Mouse (Mus musculus) lung, adult 2 months (tissue): ENCODE measurements around the gene Pgbd1. TPM values are rescaled to one million over a fixed set of nuclear protein-coding genes. Genes with fewer than 3 reads are reported as not detected.

Experiments
- DNase-seq: peaks from one replicate; pipeline ENCODE4 v3.0.0; 2022
- H3K4me1 ChIP-seq: fragments of 200-500 bp; 2 replicates; pipeline ENCODE4 v1.6.1; 2011; ENCODE audit warnings: low read length; ENCODE audit not compliant: control insufficient read depth, insufficient read depth
- H3K4me3 ChIP-seq: fragments of 200-500 bp; replicated peaks from 2 replicates; pipeline ENCODE3; 2011; ENCODE audit warnings: low read depth, mild to moderate bottlenecking, control low read depth, low read length; ENCODE audit errors: extremely low read depth
- CTCF ChIP-seq: fragments of 200-500 bp; IDR thresholded peaks from 2 replicates; pipeline ENCODE4 v1.5.1; 2011; ENCODE audit warnings: mild to moderate bottlenecking, low read length, control low read depth; ENCODE audit not compliant: insufficient read depth
- POLR2A ChIP-seq: fragments of 200-500 bp; IDR thresholded peaks from 2 replicates; pipeline ENCODE4 v1.6.1; 2011; ENCODE audit warnings: low read depth, mild to moderate bottlenecking, control low read depth, low read length, borderline replicate concordance; ENCODE audit errors: extremely low read depth
- WGBS: fragments of 180-500 bp; shearing (Covaris S2); methylation state at CpG from one replicate; pipeline ENCODE4 v1.1.7; 2018; 5-methylcytosine and 5-hydroxymethylcytosine counted together
- polyA plus RNA-seq: library from polyadenylated mRNA; depleted of rRNA; stranded (reverse); fragments of >200 nt; gene quantifications from 2 replicates; pipeline ENCODE4 v1.2.3, GENCODE M21; 2012

The Pgbd1 gene
- polyA plus RNA-seq, 1 experiment: 0.73 TPM

- Histone ChIP-seq H3K4me3 (no peak overlapping the region), H3K4me1 (no peaks in the 10 kb centered on the region)
- 78% methylated on average over 6 of the region's 6 CpGs for WGBS
- no peak for DNase-seq
- TF ChIP-seq POLR2A: no peak
- TF ChIP-seq CTCF: no peak
Observed at GRCm38 (mm10) chr13:21417298-21418010, 23.4 kb downstream of the Pgbd1 start.

GRCm38 (mm10) chr13:21415750-21416149, 25.1 kb downstream of the Pgbd1 start:
- Histone ChIP-seq H3K4me1 (no peaks in the 10 kb centered on the region), H3K4me3 (no peak overlapping the region)
- 83% methylated on average over 2 of the region's 2 CpGs for WGBS
- no peak for DNase-seq
- no peak for TF ChIP-seq CTCF
- no peak for TF ChIP-seq POLR2A

DNA sequence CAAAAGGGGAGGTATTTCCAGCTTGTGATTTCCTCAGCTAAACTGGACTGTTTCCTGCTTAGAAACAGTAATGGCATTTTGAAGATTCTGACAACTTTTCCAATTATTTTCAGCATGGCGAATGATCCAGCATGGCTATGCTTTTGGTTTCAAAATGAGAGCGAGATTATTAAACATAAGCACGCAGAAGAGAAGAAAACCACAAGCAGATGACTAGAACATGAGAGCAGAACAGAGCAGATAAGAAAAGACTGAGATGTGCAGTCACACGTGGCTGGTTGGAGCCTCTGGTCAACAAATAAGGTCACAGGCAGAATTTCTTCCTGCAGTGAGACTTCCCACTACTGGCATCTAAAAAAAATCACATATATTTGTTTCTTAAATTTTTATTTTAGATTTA, 25.6 kb downstream of the Pgbd1 start:
- no peak for DNase-seq
- 62% methylated on average over 4 of the region's 4 CpGs for WGBS
- TF ChIP-seq CTCF (no peak), POLR2A (no peak)
- Histone ChIP-seq H3K4me1 (no peaks in the 10 kb centered on the region), H3K4me3 (no peak overlapping the region)

DNA sequence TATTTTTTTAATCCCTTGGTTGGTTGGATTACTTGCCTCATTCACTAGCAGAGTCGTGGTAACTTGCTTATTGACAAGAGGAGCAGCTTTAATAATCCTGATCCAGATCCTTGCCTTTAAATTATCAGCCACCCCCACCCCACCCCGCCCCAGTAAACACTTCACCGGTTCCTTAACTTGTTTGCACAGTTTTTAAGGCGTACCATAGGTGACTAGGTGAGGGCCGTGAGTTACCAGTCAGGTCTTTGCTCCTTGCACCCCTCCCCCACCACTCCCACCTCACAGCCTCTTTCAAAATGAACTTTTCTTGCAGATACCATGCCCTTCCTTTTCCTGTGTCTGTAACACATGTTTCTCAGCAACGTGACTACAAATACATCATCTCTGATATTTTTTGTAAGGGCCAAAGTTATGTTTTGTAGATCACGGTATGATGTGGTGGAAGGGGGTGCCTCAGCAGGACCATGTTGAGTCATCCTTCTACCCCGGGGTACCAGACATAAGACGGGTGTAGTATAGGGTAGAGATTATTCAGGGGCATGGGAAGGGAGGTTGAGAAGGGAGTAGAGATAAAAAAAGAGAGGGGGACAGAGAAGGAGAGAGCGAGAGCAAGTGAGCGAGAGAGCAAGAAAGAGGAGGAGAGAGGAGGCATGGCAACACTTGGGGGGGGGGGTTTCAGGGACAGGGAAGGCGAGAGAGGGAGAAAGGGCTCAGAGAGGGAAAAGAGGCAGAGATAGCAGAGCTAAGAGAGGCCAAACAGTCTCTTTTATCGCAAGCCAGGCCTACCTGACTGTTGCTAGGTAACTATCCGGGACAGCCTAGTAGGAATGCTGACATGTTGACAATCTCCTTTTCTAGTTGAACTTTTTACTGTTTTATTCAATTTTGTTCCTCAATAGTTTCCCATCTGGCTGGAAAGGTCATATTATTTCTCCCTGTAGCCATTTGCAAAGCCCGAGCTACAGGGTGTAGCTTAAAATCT, 26.3 kb downstream of the Pgbd1 start:
- DNase-seq: no peak
- no peak overlapping the region for H3K4me3 ChIP-seq
- no peaks in the 10 kb centered on the region for H3K4me1 ChIP-seq
- TF ChIP-seq CTCF (no peak), POLR2A (no peak)
- WGBS: 51% methylated on average over 15 of the region's 15 CpGs

DNA sequence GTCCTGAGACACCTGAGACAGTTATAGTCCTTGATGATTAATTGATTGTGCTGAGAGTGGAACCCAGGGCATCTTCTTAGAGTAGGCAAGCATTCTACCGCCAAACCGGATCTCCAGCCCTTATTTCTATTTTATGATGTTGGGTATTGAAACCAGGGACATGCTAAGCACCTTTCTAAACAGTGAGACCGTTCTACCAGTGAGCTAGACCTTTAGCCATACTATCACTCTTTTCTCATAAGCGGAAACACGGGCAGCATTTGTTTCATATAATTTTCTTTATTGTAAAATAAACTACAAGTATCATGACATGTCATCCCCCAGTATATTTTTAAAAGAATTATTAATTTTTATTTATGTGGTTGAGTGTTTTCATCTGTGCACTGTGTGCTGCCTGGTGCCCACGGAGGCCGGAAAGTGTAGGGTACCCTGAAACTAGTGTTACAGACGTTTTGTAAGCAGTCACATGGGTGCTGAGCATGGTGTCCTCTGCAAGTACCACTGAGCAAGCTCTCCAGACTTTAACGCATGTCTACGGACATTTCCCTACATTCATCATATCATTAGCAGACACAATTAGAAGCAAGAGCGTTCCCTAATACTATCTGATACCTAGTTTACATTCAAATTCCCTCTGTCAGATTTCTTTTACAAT, 31.9 kb downstream of the Pgbd1 start:
- Histone ChIP-seq H3K4me3 (peak overlapping the region; percentile 82), H3K4me1 (no peaks in the 10 kb centered on the region; the same call in 1 of the 2 replicates)
- no peak for TF ChIP-seq POLR2A
- TF ChIP-seq CTCF: no peak
- WGBS: 57% methylated on average over 11 of the region's 11 CpGs
- no peak for DNase-seq

DNA sequence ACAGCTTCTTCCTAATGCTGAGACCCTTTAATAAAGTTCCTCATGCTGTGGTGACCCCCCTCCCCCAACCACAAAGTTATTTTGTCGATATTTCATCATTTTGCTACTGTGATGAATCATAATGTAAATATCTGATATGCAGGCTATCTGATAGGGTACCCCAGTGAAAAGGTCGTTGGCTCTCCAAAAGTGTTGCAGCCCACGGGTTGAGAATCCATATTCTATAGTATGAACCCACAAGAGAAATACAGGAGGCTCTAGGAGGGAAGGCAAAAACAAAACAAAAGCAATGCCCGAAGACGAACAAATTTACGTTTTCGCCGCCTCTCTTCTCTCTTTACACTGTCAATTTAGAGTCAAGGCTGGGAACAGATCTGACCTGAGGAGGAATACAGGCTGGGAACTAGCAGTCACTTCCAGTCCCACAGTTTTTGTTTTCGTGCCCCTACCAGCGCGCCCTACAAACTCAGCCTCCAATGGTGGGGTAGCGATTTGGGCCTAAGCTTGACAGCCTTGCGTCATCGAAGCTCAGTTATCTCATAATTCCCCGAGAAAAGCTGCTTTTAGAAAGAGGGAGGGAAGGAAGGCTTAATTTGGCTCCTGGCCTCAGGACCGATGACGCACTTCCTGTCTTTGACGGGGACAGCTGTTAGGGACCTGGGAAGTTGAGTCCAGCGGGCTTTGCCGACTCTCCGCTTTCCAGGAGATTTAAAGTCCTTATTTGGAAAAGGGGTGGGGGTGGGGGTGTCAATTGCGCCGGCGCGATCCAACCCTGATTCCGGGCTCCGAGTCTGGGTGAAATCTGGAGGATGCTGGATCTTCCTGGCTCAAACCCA, 32.7 kb downstream of the Pgbd1 start:
- peak overlapping the region; percentile 82 for H3K4me3 ChIP-seq
- WGBS: 4% methylated on average over 27 of the region's 27 CpGs
- no peaks in the 10 kb centered on the region; the same call in 1 of the 2 replicates for H3K4me1 ChIP-seq
- DNase-seq: peak; percentile 80
- TF ChIP-seq CTCF: no peak
- TF ChIP-seq POLR2A: peak; percentile 25; the same call in 1 of the 2 replicates

GRCm38 (mm10) chr13:21407341-21407740, 33.5 kb downstream of the Pgbd1 start:
- WGBS: 74% methylated on average over 11 of the region's 11 CpGs
- no peak for DNase-seq
- TF ChIP-seq CTCF: no peak
- TF ChIP-seq POLR2A: no peak

DNA sequence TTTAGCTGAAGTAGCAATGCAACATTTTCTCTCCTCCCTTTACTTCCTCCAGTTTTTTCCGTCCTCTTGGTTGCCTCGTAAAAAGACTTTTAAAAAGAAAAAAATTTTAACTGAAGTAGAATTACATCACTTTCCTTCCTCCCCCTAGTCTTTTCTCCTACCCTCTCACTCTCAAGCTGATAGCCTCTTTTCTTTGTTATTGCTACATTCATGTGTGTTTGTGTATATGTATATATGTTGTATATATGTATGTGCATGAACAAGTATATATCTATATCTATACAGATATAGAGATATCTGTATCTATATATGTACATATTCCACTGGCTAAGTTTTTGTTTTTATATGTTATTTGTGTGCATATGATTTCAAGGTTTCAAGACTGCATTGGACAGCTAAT, 38.0 kb downstream of the Pgbd1 start:
- DNase-seq: no peak
- Histone ChIP-seq H3K4me1 (peaks cover 2% of the 10 kb centered on the region; the same call in 1 of the 2 replicates), H3K4me3 (peak overlapping the region; percentile 100)
- WGBS: 0% methylated on average over 2 of the region's 2 CpGs
- no peak for TF ChIP-seq CTCF
- TF ChIP-seq POLR2A: no peak

More at GRCm38 (mm10) chr13:21407341-21407740, 33.5 kb downstream of the Pgbd1 start:
- no peaks in the 10 kb centered on the region; the same call in 1 of the 2 replicates for H3K4me1 ChIP-seq
- H3K4me3 ChIP-seq: no peak overlapping the region
